Mouse (Mus musculus) forebrain, embryonic 16.5 days (tissue): ENCODE results near the gene Nhsl1. TPM values are rescaled to one million over a fixed set of nuclear protein-coding genes. Genes with fewer than 3 reads are reported as not detected.

Experiments
- ATAC-seq: fragments of 200-750 bp; cut with Nextera tagmentation; 2 replicates; pipeline ENCODE4 v1.8.0; 2017; ENCODE audit warnings: mild to moderate bottlenecking, moderate library complexity
- H3K27ac ChIP-seq: fragments of 300-500 bp; sonication (generic); 2 replicates; pipeline ENCODE4 v1.5.1; 2014; ENCODE audit warnings: low read length, control low read depth
- H3K27me3 ChIP-seq: fragments of 300-500 bp; sonication (generic); replicated peaks from 2 replicates; pipeline ENCODE4 v1.6.1; 2014; ENCODE audit warnings: low read length; ENCODE audit not compliant: control insufficient read depth, insufficient read depth
- H3K36me3 ChIP-seq: fragments of 300-500 bp; sonication (generic); 2 replicates; pipeline ENCODE4 v1.6.1; 2014; ENCODE audit not compliant: control insufficient read depth, insufficient read depth
- H3K4me1 ChIP-seq: fragments of 300-500 bp; sonication (generic); replicated peaks from 2 replicates; pipeline ENCODE4 v1.6.1; 2014; ENCODE audit warnings: low read length; ENCODE audit not compliant: control insufficient read depth, insufficient read depth
- H3K4me2 ChIP-seq: fragments of 300-500 bp; sonication (generic); 2 replicates; pipeline ENCODE4 v1.6.1; 2014; ENCODE audit warnings: mild to moderate bottlenecking, low read length, control low read depth
- H3K4me3 ChIP-seq: fragments of 300-500 bp; sonication (generic); replicated peaks from 2 replicates; pipeline ENCODE4 v1.5.1; 2014; ENCODE audit warnings: mild to moderate bottlenecking, low read length, control low read depth
- H3K9ac ChIP-seq: fragments of 300-500 bp; sonication (generic); replicated peaks from 2 replicates; pipeline ENCODE4 v1.6.1; 2014; ENCODE audit warnings: low read depth, low read length, control low read depth
- H3K9me3 ChIP-seq: fragments of 300-500 bp; sonication (generic); 2 replicates; pipeline ENCODE4 v1.6.1; 2016; ENCODE audit warnings: low read length; ENCODE audit not compliant: control insufficient read depth
- WGBS: fragments of 180-500 bp; shearing (Covaris S2); extraction: QIAGEN DNeasy Blood & Tissue Kit; methylation state at CpG from one replicate; pipeline ENCODE4 v1.1.7; 2014; 5-methylcytosine and 5-hydroxymethylcytosine counted together
- polyA plus RNA-seq: library from polyadenylated mRNA; unstranded; fragments of >200 nt; fragmentation: Nextera tagmentation; extraction: Ambion mirVana; gene quantifications from 2 replicates; pipeline ENCODE4 v1.2.1, GENCODE M21; 2015

Gene Nhsl1
- polyA plus RNA-seq, 1 experiment from 2014 or later: 17.4 TPM

GRCm38 (mm10) chr10:18321861-18322260, 3.1 kb downstream of the Nhsl1 start:
- Histone ChIP-seq H3K27me3 (no peaks in the 10 kb centered on the region), H3K9ac (no peak overlapping the region), H3K4me2 (no peak overlapping the region), H3K9me3 (no peaks in the 10 kb centered on the region), H3K4me1 (peaks cover 9% of the 10 kb centered on the region), H3K4me3 (no peak overlapping the region), H3K36me3 (no peaks in the 10 kb centered on the region), H3K27ac (no peak overlapping the region)
- no peak for ATAC-seq
- 89% methylated on average over 6 of the region's 6 CpGs for whole genome bisulfite sequencing

- no peaks in the 10 kb centered on the region for H3K9me3 ChIP-seq
- peaks cover 5% of the 10 kb centered on the region for H3K4me1 ChIP-seq
- H3K27ac ChIP-seq: no peak overlapping the region
- no peak for ATAC-seq
- H3K27me3 ChIP-seq: no peaks in the 10 kb centered on the region
- no peak overlapping the region for H3K4me2 ChIP-seq
- no peaks in the 10 kb centered on the region for H3K36me3 ChIP-seq
- H3K9ac ChIP-seq: no peak overlapping the region
- WGBS: 45% methylated on average over 4 of the region's 4 CpGs
- H3K4me3 ChIP-seq: no peak overlapping the region
Observed at GRCm38 (mm10) chr10:18323701-18324100, 4.9 kb downstream of the Nhsl1 start.

- no peak overlapping the region for H3K4me2 ChIP-seq
Observed at GRCm38 (mm10) chr10:18328331-18328908, 9.6 kb downstream of the Nhsl1 start.

GRCm38 (mm10) chr10:18329096-18330038, 10.6 kb downstream of the Nhsl1 start:
- no peaks in the 10 kb centered on the region for H3K36me3 ChIP-seq
- H3K9me3 ChIP-seq: no peaks in the 10 kb centered on the region
- peak overlapping the region; percentile 58 for H3K4me2 ChIP-seq
- WGBS: 4% methylated on average over 21 of the region's 23 CpGs
- no peak overlapping the region for H3K27ac ChIP-seq
- ATAC-seq: peak; percentile 69
- peaks cover 9% of the 10 kb centered on the region for H3K4me1 ChIP-seq
- peak overlapping the region; percentile 58 for H3K9ac ChIP-seq
- peak overlapping the region; percentile 34 for H3K4me3 ChIP-seq
- no peaks in the 10 kb centered on the region for H3K27me3 ChIP-seq

More at GRCm38 (mm10) chr10:18328331-18328908, 9.6 kb downstream of the Nhsl1 start:
- Histone ChIP-seq H3K9me3 (no peaks in the 10 kb centered on the region), H3K36me3 (no peaks in the 10 kb centered on the region), H3K4me1 (peaks cover 9% of the 10 kb centered on the region), H3K9ac (no peak overlapping the region), H3K27ac (no peak overlapping the region), H3K4me3 (no peak overlapping the region), H3K27me3 (no peaks in the 10 kb centered on the region)
- WGBS: 59% methylated on average over 5 of the region's 5 CpGs
- 0 out of 2 replicates have a peak, but pooled peaks have one; percentile 6 for ATAC-seq

- H3K4me2 ChIP-seq: no peak overlapping the region
- no peaks in the 10 kb centered on the region for H3K9me3 ChIP-seq
- no peaks in the 10 kb centered on the region for H3K27me3 ChIP-seq
- H3K9ac ChIP-seq: no peak overlapping the region
- no peak for ATAC-seq
- H3K4me3 ChIP-seq: no peak overlapping the region
- no peak overlapping the region for H3K27ac ChIP-seq
- peaks cover 9% of the 10 kb centered on the region for H3K4me1 ChIP-seq
- WGBS: 79% methylated on average over 5 of the region's 5 CpGs
- no peaks in the 10 kb centered on the region for H3K36me3 ChIP-seq
Observed at GRCm38 (mm10) chr10:18330445-18330844, 11.7 kb downstream of the Nhsl1 start.

- Histone ChIP-seq H3K9me3 (no peaks in the 10 kb centered on the region), H3K4me2 (no peak overlapping the region), H3K4me3 (no peak overlapping the region), H3K27me3 (no peaks in the 10 kb centered on the region), H3K4me1 (peaks cover 9% of the 10 kb centered on the region), H3K36me3 (no peaks in the 10 kb centered on the region), H3K27ac (no peak overlapping the region), H3K9ac (no peak overlapping the region)
- WGBS: 30% methylated on average over 4 of the region's 4 CpGs
- ATAC-seq: no peak
Observed at GRCm38 (mm10) chr10:18333575-18333974, 14.8 kb downstream of the Nhsl1 start.

- no peak overlapping the region for H3K9ac ChIP-seq
- no peak for ATAC-seq
- H3K36me3 ChIP-seq: no peaks in the 10 kb centered on the region
- no peak overlapping the region for H3K27ac ChIP-seq
- no peak overlapping the region for H3K4me3 ChIP-seq
- WGBS: 89% methylated on average over 4 of the region's 4 CpGs
- H3K27me3 ChIP-seq: no peaks in the 10 kb centered on the region
- peaks cover 7% of the 10 kb centered on the region for H3K4me1 ChIP-seq
- no peaks in the 10 kb centered on the region for H3K9me3 ChIP-seq
- no peak overlapping the region for H3K4me2 ChIP-seq
Observed at GRCm38 (mm10) chr10:18334176-18334575, 15.4 kb downstream of the Nhsl1 start.

- WGBS: 65% methylated on average over 9 of the region's 9 CpGs
- H3K27ac ChIP-seq: no peak overlapping the region
- H3K36me3 ChIP-seq: no peaks in the 10 kb centered on the region
- no peak overlapping the region for H3K4me3 ChIP-seq
- no peaks in the 10 kb centered on the region for H3K27me3 ChIP-seq
- no peak for ATAC-seq
- H3K4me1 ChIP-seq: peaks cover 1% of the 10 kb centered on the region
- no peak overlapping the region for H3K4me2 ChIP-seq
- no peaks in the 10 kb centered on the region for H3K9me3 ChIP-seq
- H3K9ac ChIP-seq: no peak overlapping the region
Observed at GRCm38 (mm10) chr10:18334734-18335133, 15.9 kb downstream of the Nhsl1 start.

GRCm38 (mm10) chr10:18337725-18338124, 18.9 kb downstream of the Nhsl1 start:
- WGBS: 86% methylated on average over 5 of the region's 5 CpGs
- no peak overlapping the region for H3K9ac ChIP-seq
- H3K4me1 ChIP-seq: no peaks in the 10 kb centered on the region
- H3K9me3 ChIP-seq: no peaks in the 10 kb centered on the region
- H3K27ac ChIP-seq: no peak overlapping the region
- H3K27me3 ChIP-seq: no peaks in the 10 kb centered on the region
- H3K36me3 ChIP-seq: no peaks in the 10 kb centered on the region
- H3K4me3 ChIP-seq: no peak overlapping the region
- H3K4me2 ChIP-seq: no peak overlapping the region
- ATAC-seq: no peak
